Mouse (Mus musculus): ENCODE data around the gene Spock1. TPM values are rescaled to one million over a fixed set of nuclear protein-coding genes. Genes with fewer than 3 reads are reported as not detected.

Gene Spock1
- total RNA-seq, 1 experiment from 2014 or later = not detected

- ATAC-seq (replicated peaks; ENCODE audit: insufficient number of reproducible peaks, low FRiP score, low TSS enrichment, poor library complexity, severe bottlenecking) = no peak
Observed at GRCm38 (mm10) chr13:57585131-57585530, 323.0 kb downstream of the Spock1 start.

- ATAC-seq (replicated peaks; ENCODE audit: insufficient number of reproducible peaks, low FRiP score, low TSS enrichment, poor library complexity, severe bottlenecking) = no peak
Observed at GRCm38 (mm10) chr13:57582314-57582976, 325.7 kb downstream of the Spock1 start.

- no peak for ATAC-seq (replicated peaks; ENCODE audit: insufficient number of reproducible peaks, low FRiP score, low TSS enrichment, poor library complexity, severe bottlenecking)
Observed at GRCm38 (mm10) chr13:57577541-57578244, 330.4 kb downstream of the Spock1 start.

- ATAC-seq (replicated peaks; ENCODE audit: insufficient number of reproducible peaks, low FRiP score, low TSS enrichment, poor library complexity, severe bottlenecking) = no peak
Observed at GRCm38 (mm10) chr13:57573501-57573900, 334.6 kb downstream of the Spock1 start.

- ATAC-seq (replicated peaks; ENCODE audit: insufficient number of reproducible peaks, low FRiP score, low TSS enrichment, poor library complexity, severe bottlenecking) = no peak
Observed at GRCm38 (mm10) chr13:57568404-57568803, 339.7 kb downstream of the Spock1 start.

GRCm38 (mm10) chr13:57555186-57555585, 352.9 kb downstream of the Spock1 start:
- no peak for ATAC-seq (replicated peaks; ENCODE audit: insufficient number of reproducible peaks, low FRiP score, low TSS enrichment, poor library complexity, severe bottlenecking)

- no peak for ATAC-seq (replicated peaks; ENCODE audit: insufficient number of reproducible peaks, low FRiP score, low TSS enrichment, poor library complexity, severe bottlenecking)
Observed at GRCm38 (mm10) chr13:57549743-57550142, 358.4 kb downstream of the Spock1 start.

GRCm38 (mm10) chr13:57536988-57537547, 371.1 kb downstream of the Spock1 start:
- no peak for ATAC-seq (replicated peaks; ENCODE audit: insufficient number of reproducible peaks, low FRiP score, low TSS enrichment, poor library complexity, severe bottlenecking)

GRCm38 (mm10) chr13:57534325-57534724, 373.8 kb downstream of the Spock1 start:
- no peak for ATAC-seq (replicated peaks; ENCODE audit: insufficient number of reproducible peaks, low FRiP score, low TSS enrichment, poor library complexity, severe bottlenecking)

GRCm38 (mm10) chr13:57525946-57526345, 382.2 kb downstream of the Spock1 start:
- no peak for ATAC-seq (replicated peaks; ENCODE audit: insufficient number of reproducible peaks, low FRiP score, low TSS enrichment, poor library complexity, severe bottlenecking)

- ATAC-seq (replicated peaks; ENCODE audit: insufficient number of reproducible peaks, low FRiP score, low TSS enrichment, poor library complexity, severe bottlenecking) = no peak
Observed at GRCm38 (mm10) chr13:57524546-57524945, 383.6 kb downstream of the Spock1 start.

GRCm38 (mm10) chr13:57523366-57523765, 384.8 kb downstream of the Spock1 start:
- no peak for ATAC-seq (replicated peaks; ENCODE audit: insufficient number of reproducible peaks, low FRiP score, low TSS enrichment, poor library complexity, severe bottlenecking)

GRCm38 (mm10) chr13:57522319-57522718, 385.8 kb downstream of the Spock1 start:
- no peak for ATAC-seq (replicated peaks; ENCODE audit: insufficient number of reproducible peaks, low FRiP score, low TSS enrichment, poor library complexity, severe bottlenecking)

GRCm38 (mm10) chr13:57521152-57521551, 387.0 kb downstream of the Spock1 start:
- no peak for ATAC-seq (replicated peaks; ENCODE audit: insufficient number of reproducible peaks, low FRiP score, low TSS enrichment, poor library complexity, severe bottlenecking)

GRCm38 (mm10) chr13:57519790-57520189, 388.3 kb downstream of the Spock1 start:
- no peak for ATAC-seq (replicated peaks; ENCODE audit: insufficient number of reproducible peaks, low FRiP score, low TSS enrichment, poor library complexity, severe bottlenecking)

- no peak for ATAC-seq (replicated peaks; ENCODE audit: insufficient number of reproducible peaks, low FRiP score, low TSS enrichment, poor library complexity, severe bottlenecking)
Observed at GRCm38 (mm10) chr13:57515737-57516136, 392.4 kb downstream of the Spock1 start.

- ATAC-seq (replicated peaks; ENCODE audit: insufficient number of reproducible peaks, low FRiP score, low TSS enrichment, poor library complexity, severe bottlenecking) = no peak
Observed at GRCm38 (mm10) chr13:57501552-57501951, 406.6 kb downstream of the Spock1 start.

- ATAC-seq (replicated peaks; ENCODE audit: insufficient number of reproducible peaks, low FRiP score, low TSS enrichment, poor library complexity, severe bottlenecking) = no peak
Observed at GRCm38 (mm10) chr13:57496778-57497177, 411.4 kb downstream of the Spock1 start.

GRCm38 (mm10) chr13:57494838-57495237, 413.3 kb downstream of the Spock1 start:
- no peak for ATAC-seq (replicated peaks; ENCODE audit: insufficient number of reproducible peaks, low FRiP score, low TSS enrichment, poor library complexity, severe bottlenecking)

GRCm38 (mm10) chr13:57488926-57489325, 419.2 kb downstream of the Spock1 start:
- ATAC-seq (replicated peaks; ENCODE audit: insufficient number of reproducible peaks, low FRiP score, low TSS enrichment, poor library complexity, severe bottlenecking) = no peak

Data from monocyte, adult 5-6 weeks (primary cell).